Mouse (Mus musculus): Measurements from ENCODE around the gene Fuca1. TPM values are rescaled to one million over a fixed set of nuclear protein-coding genes. Genes with fewer than 3 reads are reported as not detected.

Gene Fuca1
- polyA plus RNA-seq, 1 experiment from 2014 or later: 65.1 TPM

GRCm38 (mm10) chr4:135945706-135946105, 25.2 kb downstream of the Fuca1 start:
- Histone ChIP-seq H3K27me3 (ENCODE audit: insufficient read depth, low read length) (no peaks in the 10 kb centered on the region), H3K27ac (ENCODE audit: low read depth) (peak overlapping the region; percentile 38; the same call in 1 of the 2 replicates), H3K36me3 (ENCODE audit: insufficient read depth) (peaks cover 4% of the 10 kb centered on the region; the same call in 1 of the 2 replicates), H3K4me3 (ENCODE audit: low read depth, low read length) (peak overlapping the region; percentile 72), H3K9me3 (ENCODE audit: low read depth, low read length) (no peaks in the 10 kb centered on the region), H3K4me1 (ENCODE audit: insufficient read depth) (0 out of 2 replicates have a peak, but pooled peaks cover 3% of the 10 kb centered on the region), H3K9ac (peak overlapping the region; percentile 72; the same call in 1 of the 2 replicates), H3K4me2 (peak overlapping the region; percentile 87)
- 69% methylated on average over 10 of the region's 10 CpGs for WGBS
- no peak for DNase-seq
- ATAC-seq (ENCODE audit: insufficient read depth): peak; percentile 21; the same call in 1 of the 2 replicates
- TF ChIP-seq CTCF (IDR thresholded peaks at IDR 0.05; ENCODE audit: low read depth): no peak

DNA sequence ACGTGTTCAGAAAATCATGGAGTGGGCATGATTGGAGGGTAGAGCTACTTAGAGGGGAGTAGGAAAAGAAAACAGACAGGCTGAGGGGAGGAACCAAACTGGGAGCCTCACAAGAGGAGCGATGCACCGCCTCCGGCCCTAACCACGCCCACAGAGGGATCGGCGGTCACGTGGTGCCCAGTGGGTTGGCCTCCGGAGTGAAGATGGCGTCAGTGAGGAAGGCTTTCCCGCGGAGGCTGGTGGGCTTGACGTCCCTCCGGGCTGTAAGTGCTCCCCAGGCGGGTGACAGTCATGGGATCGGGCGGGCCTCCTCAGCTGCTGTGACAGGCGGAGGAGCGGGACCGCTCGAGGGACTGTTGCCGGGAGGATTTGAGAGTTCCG, 25.7 kb downstream of the Fuca1 start, which contains the start of gene Hmgcl:
Hmgcl (plus strand) TSS at position 171 of the 381 bp plus-strand sequence.
- Histone ChIP-seq H3K9ac (peak within 1 kb of the TSS; percentile 72), H3K4me2 (peak within 1 kb of the TSS; percentile 87), H3K36me3 (ENCODE audit: insufficient read depth) (peaks cover 4% of the 10 kb centered on the region), H3K9me3 (ENCODE audit: low read depth, low read length) (no peaks in the 10 kb centered on the region), H3K27ac (ENCODE audit: low read depth) (peak within 1 kb of the TSS; percentile 55; the same call in 1 of the 2 replicates), H3K4me1 (ENCODE audit: insufficient read depth) (0 out of 2 replicates have a peak, but pooled peaks cover 3% of the 10 kb centered on the region), H3K4me3 (ENCODE audit: low read depth, low read length) (peak within 1 kb of the TSS; percentile 72), H3K27me3 (ENCODE audit: insufficient read depth, low read length) (no peaks in the 10 kb centered on the region)
- DNase-seq: peak; percentile 98
- no peak for TF ChIP-seq CTCF (IDR thresholded peaks at IDR 0.05; ENCODE audit: low read depth)
- whole genome bisulfite sequencing: under 1% methylated on average over 23 of the region's 23 CpGs
- peak; percentile 94 for ATAC-seq (ENCODE audit: insufficient read depth)

DNA sequence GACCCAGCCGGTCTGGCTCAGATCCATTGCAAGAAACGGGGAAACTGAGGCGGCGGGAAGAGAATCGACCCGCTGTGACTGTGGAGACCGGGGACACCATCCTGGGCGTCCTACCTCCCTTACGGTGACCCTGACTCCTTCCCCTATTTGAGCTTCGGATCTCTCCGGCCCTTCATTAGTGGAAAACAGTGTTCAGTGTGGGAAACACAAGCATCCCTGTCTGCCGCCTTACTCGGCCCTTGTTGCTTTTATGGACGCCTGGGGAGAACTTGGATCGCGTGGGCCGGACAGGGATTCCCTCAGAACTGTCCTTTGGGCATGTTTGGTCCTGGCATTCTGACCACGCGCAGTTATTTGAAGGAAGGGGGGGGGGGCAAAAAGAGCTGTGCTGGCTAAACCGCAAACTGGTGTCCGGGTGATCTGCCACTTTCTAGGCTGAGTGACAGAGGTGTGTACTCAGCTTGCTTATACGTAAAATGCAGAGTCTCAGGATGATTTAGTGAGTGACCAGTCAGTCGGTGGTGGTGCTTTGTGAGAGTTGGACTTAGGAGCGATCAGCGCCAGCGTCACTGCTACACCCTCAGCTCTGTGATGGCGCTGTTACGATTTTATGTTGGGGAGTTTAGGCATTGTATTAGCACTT, 26.2 kb downstream of the Fuca1 start:
- peak; percentile 44 for DNase-seq
- H3K4me1 ChIP-seq (ENCODE audit: insufficient read depth): 0 out of 2 replicates have a peak, but pooled peaks cover 3% of the 10 kb centered on the region
- H3K9me3 ChIP-seq (ENCODE audit: low read depth, low read length): no peaks in the 10 kb centered on the region
- H3K4me2 ChIP-seq: peak overlapping the region; percentile 87
- no peak for TF ChIP-seq CTCF (IDR thresholded peaks at IDR 0.05; ENCODE audit: low read depth)
- peak overlapping the region; percentile 72 for H3K4me3 ChIP-seq (ENCODE audit: low read depth, low read length)
- ATAC-seq (ENCODE audit: insufficient read depth): peak; percentile 4
- H3K27ac ChIP-seq (ENCODE audit: low read depth): peak overlapping the region; percentile 55; the same call in 1 of the 2 replicates
- H3K9ac ChIP-seq: peak overlapping the region; percentile 72
- H3K27me3 ChIP-seq (ENCODE audit: insufficient read depth, low read length): no peaks in the 10 kb centered on the region
- WGBS: under 1% methylated on average over 28 of the region's 28 CpGs
- H3K36me3 ChIP-seq (ENCODE audit: insufficient read depth): peaks cover 8% of the 10 kb centered on the region

DNA sequence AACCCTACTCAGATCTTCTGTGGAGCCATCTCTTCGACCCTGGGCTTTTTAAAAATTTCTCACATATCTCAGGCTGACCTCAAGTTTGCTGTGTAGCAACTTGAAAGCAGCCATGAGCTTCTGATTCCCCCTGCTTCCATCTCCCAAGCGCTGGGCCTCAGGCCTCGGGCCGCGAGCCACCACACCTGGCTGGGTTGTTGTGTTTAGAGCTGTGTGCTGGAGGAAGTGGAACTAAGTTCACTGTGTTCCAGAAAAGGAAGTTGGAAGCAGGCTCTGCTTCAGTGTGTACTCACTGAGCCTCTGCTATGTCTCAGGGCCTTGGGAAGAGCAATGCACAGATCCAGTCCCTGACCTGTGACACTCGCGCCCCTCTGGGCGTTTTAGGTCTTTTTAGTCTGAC, 27.6 kb downstream of the Fuca1 start:
- no peaks in the 10 kb centered on the region for H3K27me3 ChIP-seq (ENCODE audit: insufficient read depth, low read length)
- ATAC-seq (ENCODE audit: insufficient read depth): no peak
- TF ChIP-seq CTCF (IDR thresholded peaks at IDR 0.05; ENCODE audit: low read depth): no peak
- H3K36me3 ChIP-seq (ENCODE audit: insufficient read depth): peaks cover 16% of the 10 kb centered on the region
- no peak for DNase-seq
- H3K9ac ChIP-seq: no peak overlapping the region
- no peaks in the 10 kb centered on the region for H3K9me3 ChIP-seq (ENCODE audit: low read depth, low read length)
- WGBS: 90% methylated on average over 8 of the region's 8 CpGs
- H3K4me3 ChIP-seq (ENCODE audit: low read depth, low read length): no peak overlapping the region
- H3K4me2 ChIP-seq: 0 out of 2 replicates have a peak overlapping the region, but pooled peaks have one; percentile 23
- H3K27ac ChIP-seq (ENCODE audit: low read depth): no peak overlapping the region
- H3K4me1 ChIP-seq (ENCODE audit: insufficient read depth): 0 out of 2 replicates have a peak, but pooled peaks cover 3% of the 10 kb centered on the region

GRCm38 (mm10) chr4:135949475-135949874, 28.9 kb downstream of the Fuca1 start:
- 77% methylated on average over 10 of the region's 10 CpGs for WGBS
- H3K36me3 ChIP-seq (ENCODE audit: insufficient read depth): peaks cover 21% of the 10 kb centered on the region
- no peak overlapping the region for H3K4me2 ChIP-seq
- H3K4me1 ChIP-seq (ENCODE audit: insufficient read depth): 0 out of 2 replicates have a peak, but pooled peaks cover 3% of the 10 kb centered on the region
- H3K27me3 ChIP-seq (ENCODE audit: insufficient read depth, low read length): no peaks in the 10 kb centered on the region
- ATAC-seq (ENCODE audit: insufficient read depth) (no peak), DNase-seq (peak; percentile 39)
- TF ChIP-seq CTCF (IDR thresholded peaks at IDR 0.05; ENCODE audit: low read depth): no peak
- H3K27ac ChIP-seq (ENCODE audit: low read depth): no peak overlapping the region; the same call in 1 of the 2 replicates
- H3K9ac ChIP-seq: no peak overlapping the region
- H3K9me3 ChIP-seq (ENCODE audit: low read depth, low read length): no peaks in the 10 kb centered on the region
- H3K4me3 ChIP-seq (ENCODE audit: low read depth, low read length): no peak overlapping the region

DNA sequence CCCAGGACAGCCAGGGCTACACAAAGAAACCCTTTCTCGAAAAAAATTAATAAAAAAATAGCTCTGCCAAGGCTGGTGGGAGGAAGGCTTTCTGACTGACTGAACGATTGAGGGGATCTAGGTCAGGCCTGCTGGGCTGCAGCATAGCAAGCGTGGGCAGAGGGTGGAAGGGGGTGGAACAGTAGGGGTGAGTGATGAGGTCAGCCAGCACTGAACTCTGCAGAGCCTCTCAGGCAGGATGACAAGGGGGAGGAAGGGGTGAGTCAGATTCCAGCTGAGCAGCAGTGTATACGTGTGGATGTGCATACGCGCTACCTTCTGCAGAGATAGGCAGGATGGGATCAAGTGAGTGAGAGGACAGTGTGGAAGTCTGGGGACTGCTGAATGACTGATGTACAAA, 29.4 kb downstream of the Fuca1 start:
- no peaks in the 10 kb centered on the region for H3K27me3 ChIP-seq (ENCODE audit: insufficient read depth, low read length)
- 0 out of 2 replicates have a peak, but pooled peaks cover 3% of the 10 kb centered on the region for H3K4me1 ChIP-seq (ENCODE audit: insufficient read depth)
- ATAC-seq (ENCODE audit: insufficient read depth): no peak
- no peaks in the 10 kb centered on the region for H3K9me3 ChIP-seq (ENCODE audit: low read depth, low read length)
- no peak overlapping the region for H3K27ac ChIP-seq (ENCODE audit: low read depth)
- WGBS: 51% methylated on average over 6 of the region's 6 CpGs
- peak; percentile 22 for DNase-seq
- peaks cover 24% of the 10 kb centered on the region for H3K36me3 ChIP-seq (ENCODE audit: insufficient read depth)
- H3K4me3 ChIP-seq (ENCODE audit: low read depth, low read length): no peak overlapping the region
- no peak overlapping the region for H3K4me2 ChIP-seq
- H3K9ac ChIP-seq: no peak overlapping the region
- TF ChIP-seq CTCF (IDR thresholded peaks at IDR 0.05; ENCODE audit: low read depth): no peak

DNA sequence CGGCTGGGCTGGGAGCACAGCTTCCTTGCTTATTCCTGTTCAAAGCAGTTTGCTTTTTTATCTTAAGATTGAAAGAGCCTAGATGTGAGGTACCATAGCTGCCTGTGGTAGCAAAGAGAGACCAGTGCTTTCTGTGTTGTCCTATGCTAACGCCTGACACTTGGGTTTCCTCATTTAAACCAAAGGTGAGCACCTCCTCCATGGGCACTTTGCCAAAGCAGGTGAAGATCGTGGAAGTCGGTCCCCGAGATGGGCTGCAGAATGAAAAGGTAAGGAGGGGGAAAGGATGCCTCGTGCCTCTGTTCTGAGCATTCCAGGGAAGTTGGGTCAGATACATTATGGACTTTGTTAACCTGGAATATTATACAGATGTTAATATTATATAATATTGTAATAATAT, 29.8 kb downstream of the Fuca1 start:
- Histone ChIP-seq H3K9ac (no peak overlapping the region), H3K4me3 (ENCODE audit: low read depth, low read length) (no peak overlapping the region), H3K27me3 (ENCODE audit: insufficient read depth, low read length) (no peaks in the 10 kb centered on the region), H3K9me3 (ENCODE audit: low read depth, low read length) (no peaks in the 10 kb centered on the region), H3K4me2 (no peak overlapping the region), H3K4me1 (ENCODE audit: insufficient read depth) (0 out of 2 replicates have a peak, but pooled peaks cover 3% of the 10 kb centered on the region), H3K36me3 (ENCODE audit: insufficient read depth) (peaks cover 28% of the 10 kb centered on the region), H3K27ac (ENCODE audit: low read depth) (no peak overlapping the region)
- ATAC-seq (ENCODE audit: insufficient read depth) (no peak), DNase-seq (no peak)
- WGBS: 71% methylated on average over 6 of the region's 6 CpGs
- no peak for TF ChIP-seq CTCF (IDR thresholded peaks at IDR 0.05; ENCODE audit: low read depth)
